Mouse (Mus musculus) T-helper 17 cell (primary cell): Measurements from ENCODE around the gene Sgtb.

Experiments
- in situ Hi-C, 2 experiments: fragments of 300-600 bp; cut with MboI, MseI; formaldehyde crosslinking; loops; 1 replicate in 1 of 2; 2 replicates in 1 of 2; pipeline ENCODE4 v1.15.1; 2025; ENCODE audit warnings: high pct_unique_total_duplicates in 2 of 2

Gene Sgtb

DNA sequence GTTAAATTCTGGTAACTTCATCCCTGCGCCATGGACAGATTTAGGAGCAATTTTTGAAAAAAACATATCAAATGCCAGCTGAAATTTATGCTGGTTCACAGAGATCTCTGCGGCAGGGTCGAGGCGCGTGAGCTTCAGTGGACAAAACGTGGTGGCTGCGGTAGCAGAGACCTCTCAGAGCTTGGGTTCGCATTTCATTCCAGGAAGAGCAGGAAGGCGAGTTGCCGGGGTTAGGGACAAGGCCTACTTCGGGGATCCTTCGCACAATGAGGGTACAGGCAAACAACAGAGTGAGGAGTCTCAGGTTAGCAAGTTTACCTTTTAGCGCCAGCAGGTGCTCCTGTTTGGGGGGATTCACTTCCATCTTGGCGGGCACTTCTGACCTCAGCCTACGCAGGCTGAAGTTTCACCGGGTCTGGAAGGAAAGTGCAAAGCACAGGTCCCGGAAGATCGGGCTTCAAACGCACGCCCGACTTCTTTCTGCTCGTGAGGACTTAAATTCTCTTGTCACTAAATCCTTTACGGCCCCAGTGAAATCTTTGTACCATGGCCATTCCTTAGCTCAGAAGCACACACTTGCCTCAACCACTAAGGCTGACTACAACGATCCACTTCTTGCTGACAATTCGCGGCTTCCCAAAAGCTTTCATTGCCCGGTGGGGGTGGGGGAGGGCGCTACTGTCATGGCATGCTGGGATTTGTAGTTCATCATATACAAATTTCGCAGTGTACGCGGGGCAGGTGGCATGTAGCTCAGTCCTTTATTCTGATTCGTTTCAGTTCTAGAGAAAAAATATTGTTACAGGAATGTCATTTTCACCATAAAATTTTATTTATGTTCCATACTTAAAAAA lies 68.5 kb downstream of the Sgtb start, which contains the start of gene Trappc13:
TSS of gene Trappc13 (minus strand) at position 674 of the 854 bp plus-strand sequence.
- in situ Hi-C loops, result no loop called here

DNA sequence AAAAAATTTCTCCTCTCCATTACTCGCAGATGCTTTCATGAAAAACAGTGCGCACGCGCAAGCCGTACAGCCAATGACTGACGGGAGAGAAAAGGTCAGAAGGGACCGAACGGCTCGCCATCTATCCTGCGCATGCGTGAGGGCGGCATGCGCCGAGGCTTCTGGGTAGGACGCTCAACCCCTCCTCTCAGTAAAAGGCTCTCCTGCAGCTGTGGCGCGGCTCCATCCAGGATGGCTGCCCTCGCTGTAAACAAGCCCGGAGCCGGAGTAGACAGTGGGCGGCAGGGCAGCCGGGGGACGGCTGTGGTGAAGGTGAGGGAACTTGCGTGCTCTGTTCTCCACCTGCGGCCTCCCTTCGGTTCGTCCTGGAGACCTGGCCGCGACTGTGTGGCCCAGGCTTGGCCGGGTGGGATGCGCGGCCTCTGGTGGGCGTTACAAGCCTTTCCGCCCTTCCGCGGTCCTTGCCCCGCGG lies 69.1 kb downstream of the Sgtb start, which contains the start of gene Trim23:
TSS of gene Trim23 (plus strand) at position 148 of the 472 bp plus-strand sequence.
- in situ Hi-C loops, result no loop called here

DNA sequence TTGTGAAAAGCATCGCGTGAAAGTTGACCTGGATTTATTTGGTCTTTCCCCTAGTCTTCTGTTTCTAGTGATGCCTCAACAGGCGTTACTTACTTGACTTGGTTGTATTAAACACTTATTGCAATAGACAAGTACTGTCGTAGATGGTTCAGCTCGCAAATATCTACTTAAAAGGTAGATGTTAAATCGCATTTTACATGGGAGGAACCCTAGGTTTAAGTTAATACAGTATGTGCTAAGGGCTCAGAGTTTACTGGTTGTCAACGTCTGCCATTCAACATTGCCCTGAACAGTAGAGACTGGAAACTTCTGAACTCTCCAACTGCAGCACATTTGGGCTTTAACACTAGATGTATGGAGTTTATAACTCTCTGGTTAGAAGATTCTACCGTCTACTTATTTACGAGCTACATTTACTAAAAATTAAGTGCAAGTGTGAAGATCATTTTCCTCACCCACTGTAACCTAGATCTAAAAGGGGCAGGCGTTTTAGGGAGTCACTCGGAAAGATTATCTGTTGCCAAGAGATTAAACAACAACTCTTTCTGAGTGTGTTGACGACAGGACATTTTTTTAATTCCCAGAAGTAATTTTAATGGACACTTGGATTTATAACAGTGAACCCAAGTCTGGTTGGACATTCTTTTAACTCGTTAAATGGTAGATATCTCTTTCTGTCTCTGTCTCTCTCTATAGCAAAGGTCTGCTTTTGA lies 69.8 kb downstream of the Sgtb start:
- in situ Hi-C loops, result no loop called here

DNA sequence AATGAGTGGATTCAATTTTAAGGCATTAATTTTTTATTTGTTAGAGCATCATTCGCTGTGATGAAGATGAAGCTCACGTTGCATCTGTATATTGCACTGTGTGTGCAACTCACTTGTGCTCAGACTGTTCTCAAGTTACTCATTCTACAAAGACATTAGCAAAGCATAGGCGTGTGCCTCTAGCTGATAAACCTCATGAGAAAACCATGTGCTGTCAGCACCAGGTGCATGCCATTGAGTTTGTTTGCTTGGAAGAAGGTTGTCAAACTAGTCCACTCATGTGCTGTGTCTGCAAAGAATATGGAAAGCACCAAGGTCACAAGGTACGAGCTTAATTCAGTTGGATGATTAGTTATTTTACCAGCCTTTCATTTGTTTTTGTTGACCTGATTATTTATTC lies 77.8 kb downstream of the Sgtb start:
- in situ Hi-C loops, result no loop called here
